Mouse (Mus musculus): ENCODE results near the gene Nars2. TPM values are rescaled to one million over a fixed set of nuclear protein-coding genes. Genes with fewer than 3 reads are reported as not detected.
A peak's percentile ranks its signal among the peaks of the same experiment; 100 is the strongest.
"Not testable (repeated sequence)": the region's sequence is repeated elsewhere in the genome, so short reads cannot be mapped to it uniquely, and the experiment has no call there.

Nars2 gene
- polyA plus RNA-seq, 1 experiment from 2014 or later: 19.2 TPM

DNA sequence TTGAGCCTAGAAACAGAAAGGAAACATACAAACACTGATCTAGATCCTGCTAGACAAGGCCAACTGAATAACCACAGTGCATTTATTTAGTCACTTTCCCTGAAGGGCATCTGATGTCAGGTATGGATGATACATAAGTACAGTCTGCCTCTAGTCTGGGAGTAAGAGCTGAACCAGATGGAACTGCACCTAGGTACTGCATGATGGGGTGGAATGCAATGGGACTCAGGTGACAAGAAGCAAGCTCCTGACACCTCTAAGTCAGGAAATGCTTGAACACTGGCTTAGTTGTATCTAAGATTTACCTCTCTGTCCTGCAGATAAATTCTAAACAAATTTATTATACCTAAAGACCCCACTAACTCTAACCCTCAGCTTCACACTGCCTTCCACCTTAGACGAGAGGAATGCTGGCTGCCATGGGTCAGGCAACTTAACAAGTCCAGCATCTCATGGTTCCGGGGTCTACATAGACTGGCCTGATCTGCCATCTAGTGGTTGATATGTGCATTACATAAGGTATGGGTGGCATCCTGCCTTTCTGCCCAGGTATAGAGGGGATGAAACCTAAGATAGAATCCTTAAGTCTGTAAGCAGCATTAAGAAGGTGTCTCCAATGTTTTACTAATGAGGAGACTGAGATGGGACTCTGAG lies 35.7 kb upstream of the Nars2 start:
- Histone ChIP-seq H3K9ac (no peak overlapping the region), H3K4me3 (no peak overlapping the region), H3K27me3 (peaks cover 5% of the 10 kb centered on the region; the same call in 1 of the 2 replicates), H3K36me3 (no peaks in the 10 kb centered on the region), H3K27ac (no peak overlapping the region), H3K4me1 (peaks cover 11% of the 10 kb centered on the region), H3K9me3 (no peaks in the 10 kb centered on the region), H3K4me2 (no peak overlapping the region)
- WGBS: 3% methylated on average over 2 of the region's 2 CpGs
- ATAC-seq (ENCODE audit: insufficient number of reproducible peaks, low FRiP score, low TSS enrichment, low read depth): no peak

DNA sequence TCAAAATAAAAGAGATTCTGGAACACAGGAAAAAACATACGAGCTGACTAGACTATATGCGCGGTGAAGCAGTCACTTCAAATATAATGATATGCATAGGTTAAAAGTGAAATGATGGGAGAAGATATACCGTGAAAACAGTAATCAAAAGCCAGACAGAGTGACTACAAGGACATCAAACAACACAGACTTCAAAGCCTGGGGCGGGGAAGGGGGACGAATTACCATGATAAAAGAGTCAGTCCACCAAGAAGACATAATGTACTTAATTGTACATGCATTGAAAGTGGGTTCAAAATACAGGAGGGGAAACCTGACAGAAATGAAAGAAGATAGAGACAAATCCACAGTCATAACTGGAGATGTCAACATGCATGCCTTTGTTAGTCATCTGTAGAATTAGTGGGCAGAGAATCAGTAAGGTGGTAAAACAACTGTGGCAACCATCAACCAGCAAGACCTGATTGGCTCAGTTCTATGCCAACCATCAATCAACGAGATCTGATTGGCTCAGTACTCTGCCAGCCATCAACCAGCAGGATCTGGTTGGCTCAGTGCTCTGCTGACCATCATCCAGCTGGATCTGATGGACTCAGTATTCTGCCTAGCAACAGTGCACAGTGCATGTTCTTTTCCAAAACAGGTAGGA lies 30.7 kb upstream of the Nars2 start:
- no peaks in the 10 kb centered on the region for H3K36me3 ChIP-seq
- ATAC-seq (ENCODE audit: insufficient number of reproducible peaks, low FRiP score, low TSS enrichment, low read depth): no peak
- H3K9me3 ChIP-seq: no peaks in the 10 kb centered on the region
- no peaks in the 10 kb centered on the region for H3K4me1 ChIP-seq
- H3K27me3 ChIP-seq: no peaks in the 10 kb centered on the region
- 70% methylated on average over 7 of the region's 7 CpGs for WGBS
- H3K4me2 ChIP-seq: no peak overlapping the region
- H3K27ac ChIP-seq: no peak overlapping the region
- H3K4me3 ChIP-seq: no peak overlapping the region
- H3K9ac ChIP-seq: no peak overlapping the region

DNA sequence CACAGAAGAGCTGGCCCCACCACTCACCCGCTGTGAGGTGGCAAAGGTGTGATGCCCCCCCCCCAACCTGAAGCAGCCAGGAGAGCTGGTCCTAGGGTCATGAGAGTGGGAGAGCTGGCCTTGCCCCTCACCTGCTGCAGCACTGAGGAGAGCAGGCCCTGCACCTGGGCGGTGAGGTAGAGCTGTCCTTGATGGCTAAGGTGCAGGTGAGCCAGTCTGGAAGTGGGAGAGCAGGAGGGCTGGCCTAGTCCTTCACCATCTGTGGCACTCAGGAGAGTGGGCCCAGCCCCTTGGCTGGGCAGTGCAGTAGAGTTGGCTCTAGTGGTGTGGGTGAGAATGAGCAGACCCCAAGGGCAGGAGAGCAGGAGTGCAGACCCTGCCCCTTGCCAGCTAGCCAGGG lies 28.4 kb upstream of the Nars2 start:
- H3K4me2 ChIP-seq: no peak overlapping the region
- no peak overlapping the region for H3K9ac ChIP-seq
- H3K27ac ChIP-seq: no peak overlapping the region
- ATAC-seq (ENCODE audit: insufficient number of reproducible peaks, low FRiP score, low TSS enrichment, low read depth): no peak
- 97% methylated on average over 2 of the region's 2 CpGs for WGBS
- no peaks in the 10 kb centered on the region for H3K9me3 ChIP-seq
- no peaks in the 10 kb centered on the region for H3K27me3 ChIP-seq
- H3K4me3 ChIP-seq: no peak overlapping the region
- H3K4me1 ChIP-seq: no peaks in the 10 kb centered on the region
- no peaks in the 10 kb centered on the region for H3K36me3 ChIP-seq

DNA sequence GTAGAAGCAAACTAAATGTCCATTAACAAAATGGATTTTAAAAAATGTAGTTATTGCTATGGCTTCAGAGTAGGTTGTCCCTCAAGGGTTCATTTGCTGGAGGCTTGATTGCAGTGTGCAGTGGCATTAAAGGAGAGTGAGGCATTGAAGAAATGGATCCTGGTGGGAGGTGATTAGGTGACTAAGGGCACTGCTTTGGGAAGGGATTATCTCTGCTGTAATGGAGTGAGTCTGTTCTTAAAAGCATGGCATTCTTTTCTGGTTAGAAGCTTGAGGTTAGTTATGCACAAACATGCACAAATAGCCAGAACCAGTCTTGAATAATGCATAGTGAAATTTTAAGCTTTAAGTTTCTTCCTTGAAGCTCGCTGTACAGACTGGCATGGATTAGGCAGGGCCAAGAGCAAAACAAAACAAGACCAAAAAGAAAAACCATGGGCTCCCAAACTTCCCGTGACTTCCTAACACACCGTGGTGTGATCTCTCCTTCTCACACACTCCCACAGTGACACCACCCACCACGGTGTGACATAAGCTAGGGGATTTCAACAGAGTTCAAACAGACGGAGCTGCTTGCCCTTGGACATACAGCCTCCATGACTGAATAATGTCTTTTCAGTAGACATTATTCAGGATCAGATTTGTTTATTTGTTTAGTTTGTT lies 7.5 kb upstream of the Nars2 start:
- Histone ChIP-seq H3K4me1 (no peaks in the 10 kb centered on the region), H3K9ac (no peak overlapping the region), H3K27me3 (no peaks in the 10 kb centered on the region), H3K4me2 (no peak overlapping the region), H3K27ac (no peak overlapping the region), H3K36me3 (no peaks in the 10 kb centered on the region), H3K9me3 (no peaks in the 10 kb centered on the region), H3K4me3 (no peak overlapping the region)
- no peak for ATAC-seq (ENCODE audit: insufficient number of reproducible peaks, low FRiP score, low TSS enrichment, low read depth)
- 71% methylated on average over 5 of the region's 5 CpGs for WGBS

DNA sequence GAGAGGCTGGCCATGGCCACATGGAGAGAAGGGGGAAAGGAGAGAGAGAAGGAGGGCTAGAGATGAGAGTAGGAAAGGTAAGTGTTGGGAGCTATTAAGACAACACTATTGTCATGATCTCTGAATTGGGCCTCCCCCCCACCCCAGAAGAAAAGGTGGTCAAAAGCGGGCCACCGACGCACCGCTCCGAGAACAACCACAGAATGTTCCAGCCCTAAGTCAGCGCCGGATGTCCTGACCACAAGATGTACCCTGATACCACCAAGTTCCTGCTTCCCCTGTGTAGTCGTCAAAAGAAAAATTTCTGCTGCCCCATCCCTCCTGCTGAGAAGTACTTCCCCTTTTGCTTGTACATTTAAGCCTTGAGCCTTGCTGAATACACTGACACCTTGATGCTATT lies 4.8 kb upstream of the Nars2 start:
- not testable (repeated sequence) for H3K4me1 ChIP-seq; H3K27me3 ChIP-seq; H3K4me3 ChIP-seq; H3K9me3 ChIP-seq; H3K36me3 ChIP-seq; H3K4me2 ChIP-seq; ATAC-seq (ENCODE audit: insufficient number of reproducible peaks, low FRiP score, low TSS enrichment, low read depth); H3K9ac ChIP-seq; H3K27ac ChIP-seq
- WGBS: 87% methylated on average over 8 of the region's 8 CpGs

DNA sequence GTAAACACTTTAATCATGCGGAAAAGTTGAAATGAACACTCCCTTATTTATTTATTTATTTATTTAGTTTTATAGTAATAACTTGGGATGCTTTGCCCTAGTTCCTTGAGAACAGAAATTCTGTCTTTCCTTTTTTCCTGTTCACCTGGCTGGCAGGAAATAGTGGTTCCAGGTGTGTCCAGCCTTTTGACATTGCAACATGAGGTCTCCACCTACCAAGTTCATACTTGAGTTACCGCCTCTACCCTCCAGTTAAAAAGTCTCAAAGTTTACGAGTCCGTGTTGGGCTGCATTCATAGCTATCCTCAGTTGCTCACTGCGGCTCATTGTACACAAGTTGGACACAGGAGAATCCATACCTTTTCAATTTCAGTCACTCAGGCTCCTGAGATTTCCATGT lies 789 bp downstream of the Nars2 start:
- peak overlapping the region; percentile 68 for H3K4me2 ChIP-seq
- 14% methylated on average over 5 of the region's 5 CpGs for WGBS
- peaks cover 5% of the 10 kb centered on the region; the same call in 1 of the 2 replicates for H3K4me1 ChIP-seq
- no peaks in the 10 kb centered on the region for H3K9me3 ChIP-seq
- H3K4me3 ChIP-seq: peak overlapping the region; percentile 95
- H3K36me3 ChIP-seq: peaks cover 2% of the 10 kb centered on the region; the same call in 1 of the 2 replicates
- no peak overlapping the region for H3K9ac ChIP-seq
- H3K27ac ChIP-seq: peak overlapping the region; percentile 93; the same call in 1 of the 2 replicates
- H3K27me3 ChIP-seq: no peaks in the 10 kb centered on the region
- ATAC-seq (ENCODE audit: insufficient number of reproducible peaks, low FRiP score, low TSS enrichment, low read depth): no peak

DNA sequence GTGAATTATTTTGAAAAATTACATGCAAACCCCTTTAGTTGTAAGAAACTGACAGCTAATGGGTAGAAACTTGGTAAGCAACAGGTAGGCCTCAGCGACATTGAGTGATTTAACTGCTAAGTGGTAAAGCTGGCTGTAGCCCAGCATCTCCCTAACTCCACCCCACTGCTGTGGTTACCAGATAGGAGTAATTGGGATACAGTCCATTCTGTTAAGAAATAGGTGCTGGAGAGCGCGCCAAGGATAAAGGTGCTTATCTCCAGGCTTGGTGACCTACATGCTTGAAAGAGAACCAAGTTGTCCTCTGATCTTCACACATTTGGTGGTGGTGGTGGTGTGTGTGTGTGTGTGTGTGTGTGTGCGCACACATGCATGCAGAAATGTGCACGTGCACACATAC lies 7.9 kb downstream of the Nars2 start:
- no peak overlapping the region for H3K27ac ChIP-seq
- no peak overlapping the region for H3K4me2 ChIP-seq
- H3K9me3 ChIP-seq: no peaks in the 10 kb centered on the region
- no peaks in the 10 kb centered on the region for H3K4me1 ChIP-seq
- 88% methylated on average over 5 of the region's 5 CpGs for WGBS
- ATAC-seq (ENCODE audit: insufficient number of reproducible peaks, low FRiP score, low TSS enrichment, low read depth): no peak
- H3K4me3 ChIP-seq: no peak overlapping the region
- H3K9ac ChIP-seq: no peak overlapping the region
- no peaks in the 10 kb centered on the region for H3K27me3 ChIP-seq
- peaks cover 39% of the 10 kb centered on the region for H3K36me3 ChIP-seq

DNA sequence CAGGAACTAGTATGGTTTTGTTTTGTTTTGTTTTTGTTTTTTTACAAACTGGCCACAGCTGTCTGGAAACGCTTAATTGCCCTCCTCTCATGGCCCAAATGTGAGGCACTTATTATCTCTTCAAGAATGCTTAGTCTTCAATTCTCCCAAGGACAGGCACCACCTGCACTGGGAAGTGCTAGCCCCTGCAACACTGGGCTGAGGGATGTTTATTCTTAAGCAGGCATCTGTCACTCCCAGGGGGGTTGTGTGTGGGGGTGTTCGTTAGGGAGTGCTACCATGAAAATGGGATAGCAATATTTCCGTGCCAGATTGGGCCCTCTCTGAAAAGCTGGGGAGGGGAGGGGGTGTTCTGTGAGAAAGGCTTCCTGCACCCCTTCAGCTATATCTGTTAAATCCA lies 15.9 kb downstream of the Nars2 start:
- Histone ChIP-seq H3K27ac (no peak overlapping the region), H3K27me3 (no peaks in the 10 kb centered on the region), H3K4me2 (no peak overlapping the region), H3K4me1 (no peaks in the 10 kb centered on the region), H3K36me3 (no peaks in the 10 kb centered on the region), H3K9ac (no peak overlapping the region), H3K4me3 (no peak overlapping the region), H3K9me3 (no peaks in the 10 kb centered on the region)
- WGBS: 47% methylated on average over 3 of the region's 3 CpGs
- ATAC-seq (ENCODE audit: insufficient number of reproducible peaks, low FRiP score, low TSS enrichment, low read depth): no peak

DNA sequence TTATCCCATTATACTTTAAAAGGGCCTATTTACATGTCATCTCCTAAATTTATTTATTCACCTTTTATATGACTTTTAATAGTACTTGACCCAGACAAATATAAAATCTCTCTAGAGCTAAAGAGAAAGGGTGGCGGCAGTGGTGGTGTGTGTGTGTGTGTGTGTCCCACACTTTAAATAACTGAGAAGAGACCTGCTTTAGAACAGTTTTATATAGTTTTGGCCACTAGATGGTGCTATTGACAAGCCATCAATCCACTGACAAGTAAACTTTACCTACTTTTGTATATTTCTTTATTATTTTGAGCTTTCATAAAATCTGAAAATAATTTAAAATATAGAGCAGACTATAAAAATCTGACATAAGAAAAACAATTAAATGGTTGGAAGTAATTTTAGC lies 19.1 kb downstream of the Nars2 start:
- H3K4me3 ChIP-seq: no peak overlapping the region
- ATAC-seq (ENCODE audit: insufficient number of reproducible peaks, low FRiP score, low TSS enrichment, low read depth): no peak
- WGBS: 15% methylated on average over 1 of the region's 1 CpGs

DNA sequence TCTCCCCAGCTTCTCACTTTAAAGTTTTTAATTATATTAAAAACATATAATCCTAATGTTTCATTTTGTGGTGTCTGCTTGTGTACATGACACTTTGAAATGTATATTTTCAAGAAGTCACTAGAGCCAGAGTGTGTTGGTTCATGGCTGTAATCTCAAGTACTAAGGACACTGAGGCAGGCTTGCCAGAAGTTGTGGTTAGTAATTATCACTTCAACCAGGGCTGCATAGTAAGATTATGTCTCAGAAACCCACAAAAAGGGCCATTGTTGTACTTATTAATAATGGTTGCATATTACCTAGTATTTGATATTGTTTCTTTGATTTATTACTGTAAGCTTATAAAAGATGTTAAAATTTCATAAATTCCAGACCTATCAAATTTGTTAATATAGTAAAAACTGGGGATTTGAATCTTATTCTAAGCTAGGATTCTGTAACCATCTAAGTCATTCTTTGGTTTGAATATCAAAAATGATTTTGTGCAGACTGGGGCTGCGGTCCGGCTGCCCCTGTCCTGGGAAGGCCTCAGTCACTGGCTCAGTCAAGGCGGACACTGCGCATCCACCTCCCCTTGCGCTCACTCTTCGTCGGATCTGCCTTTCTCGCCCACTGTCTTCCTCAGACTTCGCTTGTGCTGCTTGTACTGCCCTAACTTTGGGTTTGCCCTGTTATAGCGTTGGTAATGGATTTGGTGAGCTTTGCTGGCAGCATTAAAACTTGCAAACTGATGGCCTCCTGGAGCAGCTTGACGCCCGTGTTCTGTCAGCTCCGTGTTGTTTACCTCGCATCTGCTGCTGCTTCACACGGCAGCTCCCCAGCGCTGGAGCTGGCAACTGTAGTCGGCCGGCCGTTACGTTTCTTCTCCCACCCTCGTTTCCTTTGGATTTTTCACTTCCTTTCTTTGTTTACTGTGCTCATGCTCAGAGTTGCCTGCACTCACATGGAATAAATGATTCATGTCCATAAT lies 20.0 kb downstream of the Nars2 start:
- Histone ChIP-seq H3K36me3 (0 out of 2 replicates have a peak, but pooled peaks cover 3% of the 10 kb centered on the region), H3K4me2 (no peak overlapping the region), H3K4me3 (no peak overlapping the region), H3K27ac (no peak overlapping the region), H3K9ac (no peak overlapping the region), H3K27me3 (no peaks in the 10 kb centered on the region), H3K9me3 (no peaks in the 10 kb centered on the region), H3K4me1 (no peaks in the 10 kb centered on the region)
- ATAC-seq (ENCODE audit: insufficient number of reproducible peaks, low FRiP score, low TSS enrichment, low read depth): no peak
- 68% methylated on average over 21 of the region's 21 CpGs for WGBS

More for the DNA sequence above, 19.1 kb downstream of the Nars2 start:
- Histone ChIP-seq H3K36me3 (0 out of 2 replicates have a peak, but pooled peaks cover 3% of the 10 kb centered on the region), H3K4me2 (no peak overlapping the region), H3K27me3 (no peaks in the 10 kb centered on the region), H3K4me1 (no peaks in the 10 kb centered on the region), H3K9ac (no peak overlapping the region), H3K27ac (no peak overlapping the region), H3K9me3 (no peaks in the 10 kb centered on the region)

DNA sequence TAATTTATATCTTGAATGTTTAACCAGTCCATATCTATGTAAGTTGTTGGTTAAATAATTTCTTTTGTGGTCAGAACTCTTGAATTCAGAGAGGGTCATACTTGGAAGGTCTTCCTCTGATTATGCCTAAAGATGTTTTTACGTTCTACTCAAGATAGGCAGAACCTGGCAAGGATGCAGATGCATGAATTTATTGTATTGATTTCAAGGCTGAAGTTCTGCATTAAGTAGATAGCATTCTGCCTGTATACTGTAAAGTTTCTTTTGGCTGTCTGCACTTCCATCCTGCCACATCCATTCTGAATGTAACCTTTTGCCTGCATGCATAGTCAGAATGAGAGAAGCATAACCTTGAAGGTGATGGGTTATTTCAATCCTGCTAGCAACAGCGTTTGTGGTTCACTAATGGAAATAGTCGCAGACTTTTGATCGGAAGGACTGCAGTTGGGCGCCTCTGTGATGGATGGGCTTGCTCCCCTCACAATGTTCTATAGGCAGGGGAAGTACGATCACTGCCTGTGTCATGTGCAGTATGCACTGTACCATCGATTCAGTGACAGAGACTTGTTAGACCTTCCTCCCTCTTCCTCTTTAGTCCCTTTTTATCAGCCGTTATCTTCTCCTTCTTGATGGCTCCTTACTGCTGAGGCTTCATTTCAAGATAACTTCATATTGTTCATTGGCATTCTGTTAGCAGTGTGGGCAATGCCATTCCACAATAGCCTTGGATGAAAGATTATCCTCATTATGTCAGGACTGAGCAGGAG lies 21.0 kb downstream of the Nars2 start:
- Histone ChIP-seq H3K4me2 (no peak overlapping the region), H3K27ac (no peak overlapping the region), H3K36me3 (0 out of 2 replicates have a peak, but pooled peaks cover 3% of the 10 kb centered on the region), H3K27me3 (no peaks in the 10 kb centered on the region), H3K9ac (no peak overlapping the region), H3K9me3 (no peaks in the 10 kb centered on the region), H3K4me1 (no peaks in the 10 kb centered on the region), H3K4me3 (no peak overlapping the region)
- no peak for ATAC-seq (ENCODE audit: insufficient number of reproducible peaks, low FRiP score, low TSS enrichment, low read depth)
- 84% methylated on average over 8 of the region's 8 CpGs for WGBS

Measured in limb, embryonic 15.5 days (tissue).